Mouse (Mus musculus): ENCODE results near the gene A930017K11Rik.

Gene A930017K11Rik

DNA sequence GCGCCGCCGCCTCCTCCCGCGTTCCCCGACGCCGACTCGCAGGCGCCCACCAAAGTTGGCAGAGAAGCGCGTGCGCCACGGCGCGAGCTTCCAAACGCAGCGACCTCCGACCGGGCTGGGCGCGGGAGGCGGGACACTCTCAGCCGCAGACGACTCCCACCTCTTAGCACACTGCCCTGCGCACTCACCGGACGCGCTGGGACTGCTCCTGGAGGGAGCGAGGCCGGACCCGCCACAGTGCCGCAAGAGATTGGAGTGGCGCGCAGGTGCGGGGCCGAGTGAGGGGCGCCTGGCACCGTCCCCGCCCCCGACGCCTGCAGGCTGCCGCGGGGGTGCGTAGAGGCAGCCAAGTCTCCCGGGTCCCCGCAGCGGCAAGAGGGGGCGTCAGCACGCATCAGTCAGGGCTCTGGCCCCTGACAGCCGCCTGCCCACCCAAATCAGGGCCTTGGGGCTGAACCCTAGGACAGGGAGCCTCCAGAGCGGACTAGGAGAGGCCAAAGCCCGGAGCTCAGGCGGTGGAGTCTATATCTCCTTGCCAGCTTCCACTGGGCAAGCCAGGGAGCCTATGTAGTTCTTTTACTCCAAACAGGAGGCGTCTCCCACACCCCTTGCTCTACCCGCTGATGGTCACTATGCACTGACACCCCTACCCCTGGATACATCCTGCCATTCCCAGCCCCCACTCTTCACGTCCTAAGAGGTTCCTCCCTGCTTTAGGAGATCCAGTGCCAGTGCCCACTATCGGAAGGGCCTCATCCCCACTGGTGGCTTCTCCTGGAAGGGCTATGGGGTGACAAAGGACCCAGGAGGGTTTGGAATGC lies at the start of gene A930017K11Rik:
Gene A930017K11Rik, minus strand, starts transcription at position 763 of the 821 bp plus-strand sequence.
- peak; percentile 18 for DNase-seq

GRCm38 (mm10) chr17:25998425-25998824 lies 46.1 kb upstream of the A930017K11Rik start:
- DNase-seq: no peak

- no peak for DNase-seq
These were observed 41.1 kb upstream of the A930017K11Rik start for GRCm38 (mm10) chr17:25993489-25993888.

DNA sequence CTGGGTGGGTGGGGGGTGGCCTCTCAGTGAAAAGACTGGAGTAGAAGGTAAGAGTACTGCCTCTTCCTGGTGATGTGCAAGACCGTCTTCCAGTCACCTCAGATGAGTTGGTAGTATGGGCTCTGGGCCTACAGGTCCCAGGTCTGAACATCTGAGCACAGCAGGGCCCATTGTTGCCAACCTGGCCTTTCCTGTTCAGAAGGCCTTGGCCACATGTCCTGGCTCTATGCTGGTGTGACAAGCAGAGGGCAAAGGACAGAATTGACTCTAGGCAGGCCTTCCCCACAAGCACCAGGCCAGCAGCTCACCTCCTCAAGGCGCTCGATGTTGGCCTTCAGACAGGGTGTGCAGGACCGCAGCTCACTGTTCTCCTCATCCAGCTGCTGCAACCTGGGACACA lies 39.9 kb upstream of the A930017K11Rik start:
- no peak for DNase-seq

DNA sequence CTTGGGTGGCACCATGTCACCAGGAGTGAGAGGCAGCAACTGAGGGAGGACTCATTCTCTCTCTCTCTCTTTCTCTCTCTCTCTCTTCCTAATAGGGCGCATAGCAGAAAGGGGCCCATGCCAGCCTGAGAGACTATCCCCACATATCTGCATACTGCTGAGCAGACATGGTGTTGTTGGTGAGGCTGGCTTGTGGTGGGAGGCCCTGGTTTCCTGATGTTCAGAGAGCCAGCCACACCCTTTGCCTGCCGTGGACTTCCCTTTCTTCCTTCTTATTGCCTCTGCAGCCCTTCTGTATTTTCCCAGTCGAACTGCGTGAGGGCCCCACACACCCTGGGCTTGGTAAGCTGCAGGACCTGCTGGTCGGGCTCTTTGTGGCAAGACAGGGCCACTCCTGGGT lies 38.0 kb upstream of the A930017K11Rik start:
- no peak for DNase-seq

GRCm38 (mm10) chr17:25985306-25986294 lies 33.2 kb upstream of the A930017K11Rik start, which contains the start of gene Capn15:
Capn15 (minus strand) TSS chr17:25985796.
- DNase-seq: peak; percentile 95

- DNase-seq: no peak
These were observed 32.4 kb upstream of the A930017K11Rik start for GRCm38 (mm10) chr17:25984556-25985305.

- no peak for DNase-seq
These were observed 31.7 kb upstream of the A930017K11Rik start for GRCm38 (mm10) chr17:25984066-25984465.

DNA sequence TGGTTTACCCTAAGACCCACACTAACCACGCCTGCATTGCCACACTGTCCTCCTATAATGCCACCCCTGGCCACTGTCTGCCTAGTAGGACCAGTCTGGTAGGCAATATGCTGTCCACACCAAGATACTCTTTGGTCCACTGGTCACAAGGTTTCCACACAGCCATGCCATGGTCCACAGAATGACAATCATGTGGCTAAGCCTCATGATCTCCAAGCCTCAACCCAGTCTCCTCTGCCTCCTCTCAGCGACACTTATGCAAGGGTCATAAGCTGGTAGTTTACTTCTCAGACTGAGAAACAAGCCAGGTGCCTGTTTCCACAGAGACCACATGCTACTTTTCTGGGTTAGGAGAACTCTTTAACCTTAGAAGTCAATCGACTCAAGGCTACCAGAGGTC lies 30.5 kb upstream of the A930017K11Rik start:
- no peak for DNase-seq

DNA sequence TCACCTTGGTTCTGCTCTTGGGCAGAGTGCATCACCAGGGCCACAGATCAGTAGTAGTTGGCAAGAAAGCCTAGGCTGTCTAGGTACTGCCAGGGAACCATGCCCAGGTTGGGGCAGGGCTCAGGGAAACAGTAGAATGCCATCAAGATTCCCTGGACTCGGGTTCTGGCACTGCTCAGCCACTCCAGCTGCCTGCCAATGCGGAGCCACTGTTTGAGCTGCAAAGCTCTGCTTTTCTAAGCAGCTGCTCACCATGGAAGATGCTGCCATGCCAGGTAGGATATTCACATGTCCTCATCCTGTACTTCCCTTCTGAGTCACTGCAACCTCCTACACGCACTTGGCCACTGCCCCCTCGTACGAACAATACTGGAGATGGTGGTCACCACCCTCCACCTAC lies 28.5 kb upstream of the A930017K11Rik start:
- no peak for DNase-seq

DNA sequence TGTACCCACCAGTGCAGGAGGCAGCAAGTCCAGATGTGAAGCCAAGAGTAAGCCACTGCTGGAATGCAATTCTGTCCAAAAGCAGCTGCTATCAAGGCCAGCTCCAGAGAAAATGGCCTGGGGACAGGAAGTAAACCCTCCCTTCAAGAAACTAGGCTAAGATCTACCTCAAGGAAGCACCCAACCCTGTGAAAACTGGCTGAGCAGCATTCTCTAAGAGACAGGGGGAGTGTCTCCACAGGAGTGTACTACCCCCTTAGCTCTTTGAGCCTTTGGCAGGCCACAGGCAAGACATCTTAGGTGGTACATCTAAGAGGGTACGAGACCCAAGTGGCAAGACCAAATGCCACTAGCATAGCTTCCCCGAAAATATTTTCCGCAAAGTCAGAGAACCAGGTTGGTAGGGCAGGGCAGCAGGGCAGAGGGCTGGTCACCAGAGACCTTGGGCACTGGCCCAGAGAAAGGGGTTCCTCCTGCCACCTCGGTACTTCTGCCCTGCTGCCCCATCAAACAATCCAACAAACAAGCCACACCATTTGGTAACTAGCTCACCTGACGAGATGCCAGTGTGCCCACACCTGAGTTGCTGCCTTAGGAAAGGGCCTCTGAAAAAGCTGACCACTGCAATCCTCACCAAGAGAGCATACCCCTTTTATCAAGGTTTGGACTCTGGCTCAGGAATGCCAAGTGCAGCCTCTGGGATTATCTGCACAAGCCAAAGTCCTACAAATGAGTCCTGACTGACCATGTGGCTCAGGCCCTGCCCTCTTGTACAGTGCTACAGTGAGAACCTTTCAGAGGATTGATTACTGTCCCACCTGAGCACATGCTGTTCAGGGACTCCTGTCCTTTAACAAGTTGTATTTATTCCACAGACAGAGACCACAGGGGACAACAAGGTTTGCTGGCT lies 27.7 kb upstream of the A930017K11Rik start:
- no peak for DNase-seq

DNA sequence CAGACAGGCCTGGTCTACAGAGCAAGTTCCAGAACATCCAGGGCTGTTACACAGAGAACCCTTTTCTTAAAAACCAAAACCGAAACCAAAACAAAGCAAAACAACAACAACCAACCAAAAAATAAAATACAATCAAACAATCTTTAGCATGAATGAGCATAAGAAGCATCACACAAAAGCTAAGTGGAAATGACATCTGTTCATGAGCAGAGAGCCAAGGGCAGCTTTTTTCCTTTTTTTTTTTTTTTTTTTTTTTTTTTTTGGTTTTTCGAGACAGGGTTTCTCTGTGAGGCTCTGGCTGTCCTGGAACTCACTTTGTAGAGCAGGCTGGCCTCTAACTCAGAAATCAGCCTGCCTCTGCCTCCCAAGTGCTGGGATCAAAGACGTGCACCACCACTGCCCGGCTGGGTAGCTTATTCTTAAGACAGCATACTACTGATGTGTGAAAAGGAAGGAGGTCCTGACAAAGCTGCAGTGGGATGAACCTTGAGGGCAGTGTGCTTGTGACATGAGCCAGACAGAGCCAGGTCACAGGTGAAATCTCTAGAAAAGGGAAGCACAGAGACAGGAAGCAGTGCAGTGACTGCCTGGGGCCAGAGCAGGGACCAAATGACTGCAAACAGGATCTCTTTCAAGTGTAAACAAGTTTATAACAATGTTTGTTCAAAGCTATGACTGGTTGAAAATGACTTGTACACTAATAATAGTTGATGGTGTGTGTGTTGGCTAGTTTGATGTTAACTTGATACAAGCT lies 18.8 kb upstream of the A930017K11Rik start:
- DNase-seq: no peak

DNA sequence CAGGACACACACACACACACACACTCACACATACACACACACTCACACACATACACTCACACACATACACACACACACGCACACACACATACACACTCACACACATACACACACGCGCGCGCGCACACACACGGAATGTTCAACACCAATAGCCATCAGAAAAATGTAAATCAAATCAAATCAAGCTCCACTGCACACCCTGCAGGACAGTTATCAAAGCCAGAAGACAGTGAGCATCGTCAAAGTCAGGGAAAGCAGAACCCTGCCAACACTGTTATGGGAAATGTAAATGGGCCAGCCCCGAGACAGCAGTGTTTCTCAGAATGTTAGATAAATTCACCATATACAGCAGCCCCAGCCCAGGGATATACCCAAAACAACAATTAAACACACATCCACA lies 18.1 kb upstream of the A930017K11Rik start:
- no peak for DNase-seq

DNA sequence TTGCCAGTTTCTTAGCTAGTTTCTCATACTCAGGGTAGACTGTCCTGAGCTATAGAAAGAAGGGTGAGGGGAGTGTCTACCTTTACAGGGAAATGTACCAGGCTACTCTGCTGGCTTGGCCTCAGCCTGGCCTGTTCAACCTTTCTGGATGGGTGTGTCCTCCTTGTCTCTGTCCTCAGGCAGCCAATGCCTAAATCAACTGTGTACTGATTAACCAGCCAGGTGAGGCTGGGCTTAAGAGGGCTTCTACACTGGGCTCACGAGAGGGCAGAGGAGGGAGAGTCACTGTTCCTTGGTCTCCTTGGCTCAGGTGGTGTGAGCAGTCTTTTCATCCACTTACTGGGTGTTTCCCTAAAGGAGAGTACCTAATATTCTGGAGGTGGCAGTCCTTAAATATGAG lies 15.8 kb upstream of the A930017K11Rik start:
- peak; percentile 25 for DNase-seq

GRCm38 (mm10) chr17:25967652-25968051 lies 15.3 kb upstream of the A930017K11Rik start:
- peak; percentile 42 for DNase-seq

DNA sequence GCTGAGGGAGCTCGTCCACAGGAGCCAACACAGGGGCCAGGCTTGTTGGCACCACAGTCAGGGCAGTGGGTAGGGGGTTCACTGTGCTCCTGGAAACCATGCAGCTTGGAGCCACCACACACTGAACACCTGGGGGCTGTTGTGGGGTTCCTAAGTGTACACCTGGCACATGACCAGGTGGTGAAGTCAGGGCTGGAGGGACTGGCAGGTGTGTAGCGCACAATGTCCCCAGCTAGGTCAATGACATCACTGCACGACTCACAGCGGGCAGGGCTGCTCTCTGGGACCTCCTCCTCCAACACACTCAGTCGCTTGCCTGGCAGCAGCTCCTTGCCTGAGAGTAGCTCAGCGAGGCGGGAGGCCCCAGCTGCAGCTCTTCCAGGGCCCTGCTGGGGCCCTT lies 11.9 kb upstream of the A930017K11Rik start:
- no peak for DNase-seq

DNA sequence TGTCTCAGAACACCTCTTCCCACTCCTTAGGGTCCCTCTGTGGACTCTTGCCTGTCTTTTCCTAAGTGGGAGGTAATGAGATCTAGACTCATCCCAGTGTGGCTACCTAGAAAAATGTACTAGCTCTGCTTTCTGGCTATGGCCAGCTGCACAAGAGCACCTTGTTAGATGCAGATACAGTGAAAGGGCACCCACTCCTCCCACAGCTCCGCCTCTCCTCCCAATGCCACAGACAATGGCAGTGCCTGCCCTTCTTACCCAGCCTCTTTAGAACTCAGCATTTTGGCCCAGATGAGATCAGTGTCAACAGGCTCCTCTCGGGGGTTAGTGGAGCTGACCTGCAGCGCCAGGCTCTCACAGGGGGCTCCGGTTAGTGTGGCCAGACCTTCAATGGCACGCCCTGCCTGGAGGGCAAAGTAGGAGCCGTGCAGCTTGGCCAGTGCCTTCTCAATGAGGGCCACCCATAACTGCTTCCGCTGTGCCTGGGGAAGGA lies 10.1 kb upstream of the A930017K11Rik start:
- DNase-seq: no peak

DNA sequence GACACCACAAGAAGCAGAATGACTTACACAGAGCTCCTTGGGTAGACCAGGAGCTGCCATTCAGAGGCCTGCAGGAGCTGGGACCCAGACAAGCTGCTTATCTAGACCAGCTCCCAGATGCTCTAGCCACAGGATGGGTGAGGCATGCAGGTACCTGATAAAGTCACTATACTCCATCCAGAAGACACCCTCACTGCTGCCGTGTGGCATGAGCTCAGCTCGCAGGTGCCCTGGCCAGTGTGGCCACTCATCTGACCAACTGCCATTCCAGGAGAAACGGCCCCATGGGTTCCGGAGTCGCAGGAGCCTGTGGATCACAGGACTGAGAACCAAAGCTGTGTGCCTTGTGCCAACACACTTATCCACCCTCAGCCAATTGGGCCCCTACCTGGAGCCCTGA lies 9.2 kb upstream of the A930017K11Rik start:
- no peak for DNase-seq

GRCm38 (mm10) chr17:25959630-25960467 lies 7.5 kb upstream of the A930017K11Rik start:
- DNase-seq: no peak

All from lung, postnatal 10 days (tissue).